Mouse (Mus musculus) intestine, postnatal 0 days (tissue): ENCODE results near the gene 4930467E23Rik. TPM values are rescaled to one million over a fixed set of nuclear protein-coding genes. Genes with fewer than 3 reads are reported as not detected.
"Not testable (repeated sequence)": the region's sequence is repeated elsewhere in the genome, so short reads cannot be mapped to it uniquely, and the experiment has no call there.

ENCODE experiments used
- ATAC-seq: fragments of 200-750 bp; cut with Nextera tagmentation; 2 replicates; pipeline ENCODE4 v1.8.0; 2017; ENCODE audit warnings: mild to moderate bottlenecking, moderate TSS enrichment, moderate library complexity
- H3K27ac ChIP-seq: fragments of 300-500 bp; sonication (generic); 2 replicates; pipeline ENCODE4 v1.5.1; 2014; ENCODE audit warnings: mild to moderate bottlenecking, low read depth, low read length, moderate library complexity
- H3K27me3 ChIP-seq: fragments of 300-500 bp; sonication (generic); replicated peaks from 2 replicates; pipeline ENCODE4 v1.6.1; 2014; ENCODE audit warnings: low read length, mixed read lengths; ENCODE audit not compliant: control insufficient read depth, insufficient read depth
- H3K36me3 ChIP-seq: fragments of 300-500 bp; sonication (generic); 2 replicates; pipeline ENCODE4 v1.6.1; 2014; ENCODE audit warnings: mild to moderate bottlenecking, moderate library complexity; ENCODE audit not compliant: control insufficient read depth, insufficient read depth
- H3K4me1 ChIP-seq: fragments of 300-500 bp; sonication (generic); replicated peaks from 2 replicates; pipeline ENCODE4 v1.6.1; 2014; ENCODE audit warnings: antibody characterized with exemption, low read length, mixed read lengths; ENCODE audit not compliant: control insufficient read depth, insufficient read depth
- H3K4me2 ChIP-seq: fragments of 300-500 bp; sonication (generic); replicated peaks from 2 replicates; pipeline ENCODE4 v1.6.1; 2014; ENCODE audit warnings: low read depth, mild to moderate bottlenecking, moderate library complexity
- H3K4me3 ChIP-seq: fragments of 300-500 bp; sonication (generic); 2 replicates; pipeline ENCODE4 v1.5.1; 2014; ENCODE audit warnings: low read depth, low read length
- H3K9ac ChIP-seq: fragments of 300-500 bp; sonication (generic); 2 replicates; pipeline ENCODE4 v1.6.1; 2014; ENCODE audit warnings: mild to moderate bottlenecking, low read depth, low read length
- H3K9me3 ChIP-seq: fragments of 300-500 bp; sonication (generic); 2 replicates; pipeline ENCODE4 v1.6.1; 2016; ENCODE audit warnings: mixed run types; ENCODE audit not compliant: control insufficient read depth
- CTCF ChIP-seq: sonication (generic); IDR thresholded peaks from 2 replicates; pipeline ENCODE4 v1.5.1; 2016; ENCODE audit warnings: low read depth, mild to moderate bottlenecking, control low read depth, antibody characterized with exemption, moderate library complexity
- WGBS: fragments of 180-500 bp; shearing (Covaris S2); extraction: QIAGEN DNeasy Blood & Tissue Kit; methylation state at CpG from one replicate; pipeline ENCODE4 v1.1.7; 2014; 5-methylcytosine and 5-hydroxymethylcytosine counted together
- polyA plus RNA-seq: library from polyadenylated mRNA; unstranded; fragments of >200 nt; fragmentation: Nextera tagmentation; extraction: Ambion mirVana; gene quantifications from 2 replicates; pipeline ENCODE4 v1.2.1, GENCODE M21; 2015

4930467E23Rik gene
- polyA plus RNA-seq, 1 experiment from 2014 or later: not detected

DNA sequence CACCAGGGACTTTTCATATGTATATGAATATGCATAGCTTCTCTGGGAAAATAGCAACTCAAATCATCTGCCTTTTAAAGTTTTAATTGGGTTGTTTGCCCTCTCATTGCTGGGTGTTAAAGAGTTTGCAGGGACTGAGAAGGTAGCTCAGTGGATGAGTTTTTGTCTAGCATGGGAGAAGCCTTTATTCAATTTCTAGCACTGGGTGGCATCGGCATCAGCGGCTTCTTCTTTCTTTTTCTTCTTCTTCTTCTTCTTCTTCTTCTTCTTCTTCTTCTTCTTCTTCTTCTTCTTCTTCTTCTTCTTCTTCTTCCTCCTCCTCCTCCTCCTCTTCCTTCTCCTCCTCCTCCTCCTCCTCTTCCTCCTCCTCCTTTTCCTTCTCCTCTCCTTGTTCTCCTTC is 28.1 kb upstream of the 4930467E23Rik start:
- H3K4me3 ChIP-seq, H3K27me3 ChIP-seq, H3K9ac ChIP-seq, H3K27ac ChIP-seq, H3K4me1 ChIP-seq, H3K9me3 ChIP-seq, ATAC-seq, H3K36me3 ChIP-seq, H3K4me2 ChIP-seq: not testable (repeated sequence)
- 92% methylated on average over 2 of the region's 2 CpGs for WGBS

DNA sequence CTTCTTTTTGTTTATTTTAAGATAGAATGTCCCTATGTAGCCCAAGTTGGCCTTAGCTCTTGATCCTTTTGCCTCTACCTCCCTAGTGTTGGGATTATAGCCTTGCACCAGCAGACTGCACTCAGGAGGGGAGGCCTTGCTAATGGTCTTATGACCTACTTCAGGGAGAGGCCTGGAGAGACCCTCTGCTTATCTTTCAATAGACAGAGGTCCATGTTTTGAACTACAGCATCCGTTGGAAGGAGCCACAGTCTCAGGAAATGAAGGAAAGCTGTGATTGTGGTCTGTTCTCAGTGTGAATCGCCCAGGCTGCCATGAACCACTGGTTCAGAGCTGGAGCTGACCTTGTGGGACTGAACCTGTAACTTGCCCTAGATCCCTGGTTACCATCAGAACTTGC is 27.1 kb upstream of the 4930467E23Rik start:
- H3K4me2 ChIP-seq, H3K9ac ChIP-seq, H3K27ac ChIP-seq, H3K9me3 ChIP-seq, ATAC-seq, H3K4me1 ChIP-seq, H3K27me3 ChIP-seq, H3K36me3 ChIP-seq, H3K4me3 ChIP-seq: not testable (repeated sequence)
- 68% methylated on average over 1 of the region's 2 CpGs for WGBS

DNA sequence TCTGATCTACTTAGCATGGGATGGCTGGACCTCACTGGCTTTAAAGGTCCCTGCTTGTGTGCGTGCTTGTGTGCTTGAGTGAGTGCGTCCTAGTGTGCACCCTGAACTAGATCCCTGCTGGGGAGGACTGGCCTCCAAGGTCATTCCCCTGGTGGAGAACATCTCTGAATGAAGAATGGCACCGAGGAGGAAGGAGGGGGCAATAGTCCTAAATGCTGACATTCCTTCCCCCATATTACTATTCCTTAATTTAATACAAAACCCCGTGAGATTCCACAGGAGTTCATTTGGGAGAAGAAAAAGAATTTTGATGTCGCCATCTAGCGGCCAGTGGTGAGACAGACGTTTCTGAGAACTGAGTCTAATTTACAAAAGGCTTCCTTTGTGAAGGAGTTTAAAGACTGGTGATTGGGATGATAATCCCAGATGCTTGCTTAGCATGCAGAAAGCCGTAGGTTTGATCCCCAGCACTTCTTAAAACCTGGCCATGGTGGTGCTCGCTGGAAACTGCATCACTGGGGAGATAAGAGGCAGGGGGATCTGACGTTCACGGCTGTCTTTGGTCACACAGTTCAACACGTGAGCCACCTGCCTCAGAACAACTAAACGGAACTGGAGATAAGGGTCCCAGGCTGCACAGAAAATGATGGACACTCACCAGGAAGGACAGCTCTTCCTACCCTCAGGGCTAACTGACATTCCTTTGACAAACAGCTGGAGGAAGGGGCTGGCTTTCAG is 26.2 kb upstream of the 4930467E23Rik start:
- not testable (repeated sequence) for H3K27me3 ChIP-seq, H3K9me3 ChIP-seq, H3K27ac ChIP-seq, H3K4me3 ChIP-seq, H3K36me3 ChIP-seq, H3K4me1 ChIP-seq, H3K9ac ChIP-seq, H3K4me2 ChIP-seq
- 36% methylated on average over 13 of the region's 13 CpGs for WGBS
- TF ChIP-seq CTCF: peak; percentile 64
- ATAC-seq: peak; percentile 85

DNA sequence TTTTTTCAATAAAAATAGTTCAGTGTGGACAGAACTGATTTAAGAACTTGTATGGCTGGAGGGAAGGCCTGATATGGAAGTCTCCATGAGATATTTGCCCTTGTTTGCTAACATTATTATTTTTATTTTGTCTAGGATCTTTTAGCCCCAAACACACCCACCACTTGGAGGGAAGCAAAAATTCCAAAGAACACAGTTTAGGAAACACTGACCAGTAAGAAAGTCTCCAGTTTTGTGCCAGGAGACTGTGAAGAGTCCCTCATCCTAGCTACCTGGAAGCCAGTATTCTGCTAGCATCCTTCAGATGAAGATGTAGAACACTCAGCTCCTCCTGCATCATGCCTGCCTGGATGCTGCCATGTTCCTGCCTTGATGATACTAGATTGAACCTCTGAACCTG is 25.5 kb upstream of the 4930467E23Rik start:
- H3K36me3 ChIP-seq, ATAC-seq, H3K4me1 ChIP-seq, H3K4me3 ChIP-seq, H3K9me3 ChIP-seq, H3K27ac ChIP-seq, H3K9ac ChIP-seq, H3K27me3 ChIP-seq, H3K4me2 ChIP-seq: not testable (repeated sequence)

DNA sequence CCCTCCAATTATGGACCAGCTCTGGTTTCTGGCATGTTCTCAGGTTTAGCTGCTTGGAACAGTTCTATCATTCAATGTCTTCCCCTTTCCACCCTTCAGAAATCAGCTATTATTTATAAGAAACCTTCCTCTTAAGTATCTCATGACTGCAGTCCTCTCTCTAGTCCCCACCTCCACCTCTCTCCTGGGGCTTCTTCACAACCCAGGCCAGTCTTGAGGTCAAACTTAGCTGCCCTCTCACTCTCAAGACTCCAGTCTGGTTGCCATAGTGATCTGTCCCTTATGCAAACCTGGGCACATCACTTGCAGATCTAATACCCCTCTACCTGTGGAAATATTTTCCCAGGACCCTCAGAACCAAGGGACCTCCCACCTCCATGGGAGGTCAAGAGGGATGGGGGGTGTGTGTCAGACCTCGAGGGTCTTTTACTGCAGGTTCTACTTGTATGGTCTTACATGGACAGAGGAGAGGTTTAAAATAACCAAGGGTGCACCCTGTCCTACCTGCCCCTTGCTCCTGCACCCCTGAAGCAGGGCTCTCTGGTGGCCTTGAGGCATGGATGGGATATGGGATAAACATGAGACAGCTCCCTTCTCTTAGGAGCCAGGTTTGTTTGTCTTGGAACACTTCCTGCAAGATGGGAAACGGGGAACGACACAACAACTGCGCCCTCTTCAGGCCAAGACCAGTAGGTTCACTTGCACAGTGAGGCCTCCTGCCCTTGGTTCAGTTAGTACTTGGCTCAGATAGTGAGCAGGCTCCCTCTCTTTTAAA is 24.7 kb upstream of the 4930467E23Rik start:
- H3K27ac ChIP-seq, H3K4me1 ChIP-seq, H3K4me2 ChIP-seq, ATAC-seq, H3K9ac ChIP-seq, H3K27me3 ChIP-seq, H3K36me3 ChIP-seq, H3K4me3 ChIP-seq, H3K9me3 ChIP-seq: not testable (repeated sequence)
- no CpG with 5 or more reads among the region's 4 CpGs for WGBS

DNA sequence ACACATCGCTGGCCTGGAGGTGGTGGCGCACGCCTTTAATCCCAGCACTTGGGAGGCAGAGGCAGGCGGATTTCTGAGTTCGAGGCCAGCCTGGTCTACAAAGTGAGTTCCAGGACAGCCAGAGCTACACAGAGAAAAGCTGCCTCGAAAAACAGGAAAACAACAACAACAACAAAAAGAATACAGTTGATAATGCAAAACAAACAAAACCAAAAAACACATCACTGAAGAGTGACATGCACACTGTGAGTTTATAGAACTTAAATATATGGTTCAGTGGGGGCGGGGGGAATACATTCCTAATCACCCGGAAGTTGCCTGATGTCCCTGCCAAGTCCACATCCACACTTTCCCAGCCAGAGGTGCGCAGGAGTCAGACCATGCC is 24.2 kb upstream of the 4930467E23Rik start:
- 80% methylated on average over 9 of the region's 9 CpGs for WGBS
- not testable (repeated sequence) for ATAC-seq, H3K4me1 ChIP-seq, H3K4me2 ChIP-seq, H3K9me3 ChIP-seq, H3K27me3 ChIP-seq, H3K27ac ChIP-seq, H3K36me3 ChIP-seq, H3K9ac ChIP-seq, H3K4me3 ChIP-seq

DNA sequence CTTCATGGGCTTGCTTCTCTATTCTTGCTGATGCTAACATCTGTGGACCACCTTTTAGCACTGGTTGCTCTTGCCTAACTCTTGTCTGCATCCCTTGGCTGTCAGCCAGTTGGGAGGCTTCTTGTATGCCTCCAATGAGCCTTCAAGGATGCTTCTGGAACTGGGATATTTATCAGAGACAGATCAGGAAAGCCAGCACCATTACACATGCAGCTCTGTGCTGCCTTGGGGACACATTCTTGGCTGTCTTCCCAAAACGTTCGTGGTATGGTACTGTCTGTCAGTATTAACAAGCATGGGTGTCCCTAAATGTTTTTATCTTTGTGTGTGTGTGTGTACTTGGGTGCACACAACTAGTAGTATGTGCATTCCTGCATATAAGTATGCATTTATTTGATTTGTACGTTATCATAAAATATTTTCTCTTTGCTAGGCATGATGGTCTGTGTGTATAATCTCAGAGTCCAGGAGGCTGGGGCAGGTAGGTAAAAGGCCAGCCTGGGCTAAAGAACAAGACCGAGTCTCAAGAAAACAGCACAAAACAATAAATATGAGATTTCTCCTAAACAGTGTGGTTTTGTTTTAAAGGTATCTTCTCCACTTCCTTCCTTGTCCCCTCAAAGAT is 23.2 kb upstream of the 4930467E23Rik start:
- not testable (repeated sequence) for H3K27ac ChIP-seq, H3K36me3 ChIP-seq, H3K4me3 ChIP-seq, ATAC-seq, H3K27me3 ChIP-seq, H3K4me1 ChIP-seq, H3K4me2 ChIP-seq, H3K9ac ChIP-seq, H3K9me3 ChIP-seq
- WGBS: 74% methylated on average over 4 of the region's 4 CpGs
